Mouse (Mus musculus) hindbrain, embryonic 10.5 days (tissue): Measurements from ENCODE around the gene 1700029P11Rik. TPM values are rescaled to one million over a fixed set of nuclear protein-coding genes. Genes with fewer than 3 reads are reported as not detected.

Source experiments
- DNase-seq: peaks from one replicate; pipeline ENCODE4 v3.0.0-alpha.2; 2017; ENCODE audit warnings: low spot score
- H3K27ac ChIP-seq: fragments of 300-500 bp; sonication (generic); 2 replicates; pipeline ENCODE4 v1.5.1; 2016; ENCODE audit warnings: mild to moderate bottlenecking, moderate library complexity
- H3K27me3 ChIP-seq: fragments of 300-500 bp; sonication (generic); 2 replicates; pipeline ENCODE4 v1.6.1; 2016; ENCODE audit warnings: mild to moderate bottlenecking; ENCODE audit not compliant: poor library complexity, insufficient read depth, severe bottlenecking
- H3K36me3 ChIP-seq: fragments of 300-500 bp; sonication (generic); 2 replicates; pipeline ENCODE4 v1.6.1; 2016; ENCODE audit warnings: mild to moderate bottlenecking, moderate library complexity
- H3K4me1 ChIP-seq: fragments of 300-500 bp; sonication (generic); replicated peaks from 2 replicates; pipeline ENCODE4 v1.6.1; 2016; ENCODE audit warnings: mild to moderate bottlenecking
- H3K4me3 ChIP-seq: fragments of 300-500 bp; sonication (generic); 2 replicates; pipeline ENCODE4 v1.5.1; 2016; ENCODE audit warnings: mild to moderate bottlenecking, moderate library complexity
- H3K9me3 ChIP-seq: fragments of 300-500 bp; sonication (generic); 2 replicates; pipeline ENCODE4 v1.6.1; 2016; ENCODE audit warnings: mild to moderate bottlenecking, moderate library complexity
- WGBS: fragments of 180-500 bp; shearing (Covaris S2); methylation state at CpG from one replicate; pipeline ENCODE4 v1.1.7; 2016; 5-methylcytosine and 5-hydroxymethylcytosine counted together
- polyA plus RNA-seq: library from polyadenylated mRNA; unstranded; fragments of >200 nt; fragmentation: Nextera tagmentation; extraction: Ambion mirVana; gene quantifications from 2 replicates; pipeline ENCODE4 v1.2.1, GENCODE M21; 2016

Gene 1700029P11Rik
- polyA plus RNA-seq, 1 experiment from 2014 or later: not detected

GRCm38 (mm10) chr15:82023965-82024635 is 43.8 kb downstream of the 1700029P11Rik start:
- H3K4me3 ChIP-seq: no peak overlapping the region
- no peak overlapping the region for H3K27ac ChIP-seq
- no peak for DNase-seq
- H3K27me3 ChIP-seq: no peaks in the 10 kb centered on the region
- 91% methylated on average over 6 of the region's 6 CpGs for WGBS
- H3K4me1 ChIP-seq: no peaks in the 10 kb centered on the region
- peaks cover 99% of the 10 kb centered on the region for H3K36me3 ChIP-seq
- no peaks in the 10 kb centered on the region; the same call in 1 of the 2 replicates for H3K9me3 ChIP-seq

GRCm38 (mm10) chr15:82027276-82027675 is 46.9 kb downstream of the 1700029P11Rik start:
- no peak for DNase-seq
- no peak overlapping the region for H3K27ac ChIP-seq
- H3K27me3 ChIP-seq: no peaks in the 10 kb centered on the region
- H3K36me3 ChIP-seq: peaks cover 100% of the 10 kb centered on the region
- WGBS: 93% methylated on average over 7 of the region's 7 CpGs
- no peaks in the 10 kb centered on the region for H3K4me1 ChIP-seq
- H3K9me3 ChIP-seq: no peaks in the 10 kb centered on the region; the same call in 1 of the 2 replicates
- H3K4me3 ChIP-seq: no peak overlapping the region

- Histone ChIP-seq H3K27ac (no peak overlapping the region), H3K36me3 (peaks cover 99% of the 10 kb centered on the region), H3K27me3 (no peaks in the 10 kb centered on the region), H3K4me3 (no peak overlapping the region), H3K4me1 (no peaks in the 10 kb centered on the region), H3K9me3 (no peaks in the 10 kb centered on the region; the same call in 1 of the 2 replicates)
- no peak for DNase-seq
- 92% methylated on average over 7 of the region's 7 CpGs for WGBS
Observed at GRCm38 (mm10) chr15:82027726-82028125, 47.4 kb downstream of the 1700029P11Rik start.

Other genes with a start within 250 kb of the 1700029P11Rik start
- 37.9 and 40.8 TPM in 2 replicates for gene Zc3h7b, start 235.5 kb upstream of the 1700029P11Rik start, polyA plus RNA-seq
- 166 and 178 TPM in 2 replicates for gene Rangap1, start 235.0 kb upstream of the 1700029P11Rik start, polyA plus RNA-seq
- 16.4 and 19.4 TPM in 2 replicates for gene Tef, start 178.1 kb upstream of the 1700029P11Rik start, polyA plus RNA-seq
- gene Tob2, start 121.7 kb upstream of the 1700029P11Rik start, polyA plus RNA-seq: 18.6 and 19.1 TPM in 2 replicates
- 212 and 249 TPM in 2 replicates for gene Phf5a, start 108.6 kb upstream of the 1700029P11Rik start, polyA plus RNA-seq
- 157 and 175 TPM in 2 replicates for gene Aco2, start 108.2 kb upstream of the 1700029P11Rik start, polyA plus RNA-seq
- 84.8 and 86.3 TPM in 2 replicates for gene Polr3h, start 54.3 kb upstream of the 1700029P11Rik start, polyA plus RNA-seq
- 13.8 and 33.7 TPM in 2 replicates for gene Csdc2, start 43.8 kb upstream of the 1700029P11Rik start, polyA plus RNA-seq
- gene Pmm1, start 19.6 kb upstream of the 1700029P11Rik start, polyA plus RNA-seq: 37.3 and 39.0 TPM in 2 replicates
- gene Xrcc6, start 7.3 kb downstream of the 1700029P11Rik start, polyA plus RNA-seq: 62.1 and 75.1 TPM in 2 replicates
- 36.4 and 39.7 TPM in 2 replicates for gene Desi1, start 53.3 kb downstream of the 1700029P11Rik start, polyA plus RNA-seq
- gene Snu13, start 67.1 kb downstream of the 1700029P11Rik start, polyA plus RNA-seq: 276 and 351 TPM in 2 replicates
- gene 4930407I10Rik, start 78.6 kb downstream of the 1700029P11Rik start, polyA plus RNA-seq: not detected in 2 replicates
- 0.06 TPM in 1 of 2 replicates, not detected in the other for gene Mei1, start 89.5 kb downstream of the 1700029P11Rik start, polyA plus RNA-seq
- gene Ccdc134, start 147.4 kb downstream of the 1700029P11Rik start, polyA plus RNA-seq: 19.6 and 23.4 TPM in 2 replicates
- gene Srebf2, start 166.6 kb downstream of the 1700029P11Rik start, polyA plus RNA-seq: 211 and 242 TPM in 2 replicates
- gene Shisa8, start 232.3 kb downstream of the 1700029P11Rik start, polyA plus RNA-seq: 1.6 and 1.8 TPM in 2 replicates
- 0.18 and 0.46 TPM in 2 replicates for gene Tnfrsf13c, start 243.8 kb downstream of the 1700029P11Rik start, polyA plus RNA-seq